8 mouse cellular contexts compared by ENCODE assay signal in genomic region chr11:77467157-77467556, GRCm38 (mm10). TPM values are rescaled to one million over a fixed set of nuclear protein-coding genes. Genes with fewer than 3 reads are reported as not detected.
DNase-seq lines count a peak whose midpoint lies in the region; ATAC-seq and TF ChIP-seq lines count a peak whose summit lies in the region.

No protein-coding gene starts in this region.

- peak; percentile 63 for TF ChIP-seq CTCF in lung, embryonic 14.5 days (IDR thresholded peaks at IDR 0.05; ENCODE audit: low read depth)

- H3K27me3 ChIP-seq in embryonic facial prominence, embryonic 11.5 days (ENCODE audit: control insufficient read depth, insufficient read depth, low read length), result peaks cover 45% of the 10 kb centered on the region
- no peaks in the 10 kb centered on the region; the same call in 1 of the 2 replicates for H3K27me3 ChIP-seq in heart, embryonic 16.5 days (ENCODE audit: control insufficient read depth, insufficient read depth, low read length)
- peaks cover 57% of the 10 kb centered on the region for H3K27me3 ChIP-seq in lung, embryonic 14.5 days (ENCODE audit: insufficient read depth, low read length)

- 2% methylated on average over 25 of the region's 25 CpGs for WGBS in embryonic facial prominence, embryonic 11.5 days
- WGBS in heart, embryonic 16.5 days, result 13% methylated on average over 25 of the region's 25 CpGs
- 3% methylated on average over 25 of the region's 25 CpGs for WGBS in lung, embryonic 14.5 days

- H3K27ac ChIP-seq in embryonic facial prominence, embryonic 11.5 days (replicated peaks; ENCODE audit: low read depth, low read length), result no peak overlapping the region
- no peak overlapping the region for H3K27ac ChIP-seq in heart, embryonic 16.5 days (ENCODE audit: low read length)
- no peak overlapping the region for H3K27ac ChIP-seq in lung, embryonic 14.5 days (ENCODE audit: low read depth)

- DNase-seq in Muller cell, postnatal 12 days (ENCODE audit: inconsistent ontology term), result peak; percentile 75
- DNase-seq in embryonic facial prominence, embryonic 11.5 days (ENCODE audit: low spot score), result peak; percentile 62
- peak; percentile 84 to 90 for DNase-seq in kidney, postnatal 25 days
- DNase-seq in lung, embryonic 14.5 days, result peak; percentile 77
- DNase-seq in right cerebral cortex, postnatal 25 days, result peak; percentile 75
- DNase-seq in yolk sac, embryonic 10.5 days (ENCODE audit: low spot score), result peak; percentile 33

- peaks cover 3% of the 10 kb centered on the region for H3K4me1 ChIP-seq in embryonic facial prominence, embryonic 11.5 days (ENCODE audit: control insufficient read depth, insufficient read depth, low read length)
- H3K4me1 ChIP-seq in heart, embryonic 16.5 days (ENCODE audit: control insufficient read depth, insufficient read depth, low read length), result peaks cover 33% of the 10 kb centered on the region
- peaks cover 4% of the 10 kb centered on the region; the same call in 1 of the 2 replicates for H3K4me1 ChIP-seq in lung, embryonic 14.5 days (ENCODE audit: insufficient read depth)

- ATAC-seq in CD4-positive, CD25-positive, alpha-beta regulatory T cell, adult 4 months, result peak; percentile 92
- ATAC-seq in embryonic facial prominence, embryonic 11.5 days (replicated peaks; ENCODE audit: insufficient number of reproducible peaks, low FRiP score, low TSS enrichment, low read depth), result no peak
- ATAC-seq in heart, embryonic 16.5 days (replicated peaks; ENCODE audit: extremely low read depth, insufficient read depth, low FRiP score), result no peak
- ATAC-seq in lung, embryonic 14.5 days (ENCODE audit: insufficient read depth), result peak; percentile 19; the same call in 1 of the 2 replicates

- H3K9ac ChIP-seq in embryonic facial prominence, embryonic 11.5 days (replicated peaks; ENCODE audit: low read length), result no peak overlapping the region
- H3K9ac ChIP-seq in heart, embryonic 16.5 days (ENCODE audit: low read length), result no peak overlapping the region
- no peak overlapping the region for H3K9ac ChIP-seq in lung, embryonic 14.5 days

- H3K4me3 ChIP-seq in embryonic facial prominence, embryonic 11.5 days (ENCODE audit: low read depth, low read length), result 0 out of 2 replicates have a peak overlapping the region, but pooled peaks have one; percentile 1
- no peak overlapping the region for H3K4me3 ChIP-seq in heart, embryonic 16.5 days (ENCODE audit: low read length)
- H3K4me3 ChIP-seq in lung, embryonic 14.5 days (ENCODE audit: low read depth, low read length), result no peak overlapping the region

- H3K36me3 ChIP-seq in embryonic facial prominence, embryonic 11.5 days (replicated peaks; ENCODE audit: control insufficient read depth, insufficient read depth, low read depth, low read length), result peaks cover 3% of the 10 kb centered on the region
- H3K36me3 ChIP-seq in heart, embryonic 16.5 days (ENCODE audit: control insufficient read depth, insufficient read depth), result peaks cover 12% of the 10 kb centered on the region
- H3K36me3 ChIP-seq in lung, embryonic 14.5 days (ENCODE audit: insufficient read depth), result peaks cover 18% of the 10 kb centered on the region

- H3K9me3 ChIP-seq in embryonic facial prominence, embryonic 11.5 days (replicated peaks; ENCODE audit: control insufficient read depth, low read length), result no peaks in the 10 kb centered on the region
- no peaks in the 10 kb centered on the region for H3K9me3 ChIP-seq in heart, embryonic 16.5 days (replicated peaks; ENCODE audit: control insufficient read depth, low read length)
- no peaks in the 10 kb centered on the region for H3K9me3 ChIP-seq in lung, embryonic 14.5 days (ENCODE audit: low read depth, low read length)

- no peak overlapping the region for H3K4me2 ChIP-seq in embryonic facial prominence, embryonic 11.5 days (ENCODE audit: low read depth, low read length)
- peak overlapping the region; percentile 25; the same call in 1 of the 2 replicates for H3K4me2 ChIP-seq in heart, embryonic 16.5 days (ENCODE audit: low read depth, low read length)
- H3K4me2 ChIP-seq in lung, embryonic 14.5 days, result peak overlapping the region; percentile 32

RNA-seq across cellular contexts. Expression of gene Coro6, which starts 4.9 kb away (rescaled TPM):
- polyA plus RNA-seq in CD4-positive, CD25-positive, alpha-beta regulatory T cell, adult 4 months (2017; shearing (Covaris generic)), result not detected
- 0.25 and 0.43 TPM in 2 replicates for polyA plus RNA-seq in embryonic facial prominence, embryonic 11.5 days (2014; fragmentation: Nextera tagmentation; extraction: Ambion mirVana)
- 42.5 and 47.4 TPM in 2 replicates for polyA plus RNA-seq in heart, embryonic 16.5 days (2015; fragmentation: Nextera tagmentation; extraction: Ambion mirVana)
- 0.22 and 0.99 TPM in 2 replicates for polyA plus RNA-seq in lung, embryonic 14.5 days (2014; fragmentation: Nextera tagmentation; extraction: Ambion mirVana)

RNA-seq across cellular contexts. Expression of gene Ankrd13b, which starts 22.3 kb away (rescaled TPM):
- polyA plus RNA-seq in CD4-positive, CD25-positive, alpha-beta regulatory T cell, adult 4 months (2017; shearing (Covaris generic)), result 1 to 10 TPM; 1.3 to 1.4 TPM
- polyA plus RNA-seq in embryonic facial prominence, embryonic 11.5 days (2014; fragmentation: Nextera tagmentation; extraction: Ambion mirVana), result 7.9 and 8.5 TPM in 2 replicates
- 2.0 and 3.7 TPM in 2 replicates for polyA plus RNA-seq in heart, embryonic 16.5 days (2015; fragmentation: Nextera tagmentation; extraction: Ambion mirVana)
- polyA plus RNA-seq in lung, embryonic 14.5 days (2014; fragmentation: Nextera tagmentation; extraction: Ambion mirVana), result 12.1 and 12.9 TPM in 2 replicates

RNA-seq across cellular contexts. Expression of gene Git1, which starts 26.2 kb away (rescaled TPM):
- 10 to 100 TPM in 1 of 2 experiments, 1 to 10 TPM in 1; 9.6 to 10.9 TPM for polyA plus RNA-seq in CD4-positive, CD25-positive, alpha-beta regulatory T cell, adult 4 months (2017; shearing (Covaris generic))
- polyA plus RNA-seq in embryonic facial prominence, embryonic 11.5 days (2014; fragmentation: Nextera tagmentation; extraction: Ambion mirVana), result 11.9 and 12.4 TPM in 2 replicates
- polyA plus RNA-seq in heart, embryonic 16.5 days (2015; fragmentation: Nextera tagmentation; extraction: Ambion mirVana), result 7.5 and 7.7 TPM in 2 replicates
- polyA plus RNA-seq in lung, embryonic 14.5 days (2014; fragmentation: Nextera tagmentation; extraction: Ambion mirVana), result 18.4 and 21.1 TPM in 2 replicates

RNA-seq across cellular contexts. Expression of gene Abhd15, which starts 47.8 kb away (rescaled TPM):
- polyA plus RNA-seq in CD4-positive, CD25-positive, alpha-beta regulatory T cell, adult 4 months (2017; shearing (Covaris generic)), result 1 to 10 TPM; 2.0 to 3.7 TPM
- 1.9 and 2.8 TPM in 2 replicates for polyA plus RNA-seq in embryonic facial prominence, embryonic 11.5 days (2014; fragmentation: Nextera tagmentation; extraction: Ambion mirVana)
- 3.2 TPM in 2 replicates for polyA plus RNA-seq in heart, embryonic 16.5 days (2015; fragmentation: Nextera tagmentation; extraction: Ambion mirVana)
- polyA plus RNA-seq in lung, embryonic 14.5 days (2014; fragmentation: Nextera tagmentation; extraction: Ambion mirVana), result 3.0 and 3.2 TPM in 2 replicates

RNA-seq across cellular contexts. Expression of gene Trp53i13, which starts 48.6 kb away (rescaled TPM):
- polyA plus RNA-seq in CD4-positive, CD25-positive, alpha-beta regulatory T cell, adult 4 months (2017; shearing (Covaris generic)), result 1 to 10 TPM; 5.9 to 8.5 TPM
- polyA plus RNA-seq in embryonic facial prominence, embryonic 11.5 days (2014; fragmentation: Nextera tagmentation; extraction: Ambion mirVana), result 31.0 and 35.5 TPM in 2 replicates
- polyA plus RNA-seq in heart, embryonic 16.5 days (2015; fragmentation: Nextera tagmentation; extraction: Ambion mirVana), result 24.7 and 29.5 TPM in 2 replicates
- polyA plus RNA-seq in lung, embryonic 14.5 days (2014; fragmentation: Nextera tagmentation; extraction: Ambion mirVana), result 39.2 and 40.3 TPM in 2 replicates

Comparison
In these comparisons a context has a peak if more than half of its experiments do, and no peak if none do; other contexts are left out.
1. ATAC-seq: peak in CD4-positive, CD25-positive, alpha-beta regulatory T cell, adult 4 months (single experiment) and lung, embryonic 14.5 days (single experiment); none in embryonic facial prominence, embryonic 11.5 days (single experiment) and heart, embryonic 16.5 days (single experiment).
2. DNase-seq: peak in every context shown above with its lines; median percentile 87 in kidney, postnatal 25 days; 77 in lung, embryonic 14.5 days; 75 in Muller cell, postnatal 12 days; 75 in right cerebral cortex, postnatal 25 days; 62 in embryonic facial prominence, embryonic 11.5 days; 33 in yolk sac, embryonic 10.5 days.
3. RNA of gene Coro6, which starts 4.9 kb away (polyA plus RNA-seq): 42.5 to 47.4 TPM in heart, embryonic 16.5 days; 0.25 to 0.43 TPM in embryonic facial prominence, embryonic 11.5 days, 0.22 to 0.99 TPM in lung, embryonic 14.5 days and not detected in CD4-positive, CD25-positive, alpha-beta regulatory T cell, adult 4 months; every median in the first group is over 10 times any median in the second.